Mouse (Mus musculus): ENCODE measurements at regions not wholly inside any gene's neighbourhood (a gene's known extent, or its start where the extent isn't known, plus 50 kb on each side); places are given as distances from the start of the nearest gene placed in this dataset.

GRCm38 (mm10) chr1:98812543-98812942 lies 391.6 kb downstream of the Slco6d1 start:
- Histone ChIP-seq H3K27ac (ENCODE audit: low read depth, low read length) (no peak overlapping the region), H3K27me3 (ENCODE audit: insufficient read depth, low read length) (no peaks in the 10 kb centered on the region), H3K9me3 (ENCODE audit: low read length) (no peaks in the 10 kb centered on the region), H3K4me1 (ENCODE audit: insufficient read depth, low read length) (no peaks in the 10 kb centered on the region), H3K9ac (replicated peaks; ENCODE audit: low read length, poor library complexity, severe bottlenecking) (no peak overlapping the region), H3K36me3 (ENCODE audit: insufficient read depth, low read length) (no peaks in the 10 kb centered on the region), H3K4me3 (ENCODE audit: low read depth, low read length) (no peak overlapping the region), H3K4me2 (ENCODE audit: low read depth, low read length, poor library complexity, severe bottlenecking) (no peak overlapping the region)
- no peak for TF ChIP-seq CTCF (IDR thresholded peaks at IDR 0.05)
- DNase-seq (ENCODE audit: low spot score) (no peak), ATAC-seq (ENCODE audit: low FRiP score) (no peak)

DNA sequence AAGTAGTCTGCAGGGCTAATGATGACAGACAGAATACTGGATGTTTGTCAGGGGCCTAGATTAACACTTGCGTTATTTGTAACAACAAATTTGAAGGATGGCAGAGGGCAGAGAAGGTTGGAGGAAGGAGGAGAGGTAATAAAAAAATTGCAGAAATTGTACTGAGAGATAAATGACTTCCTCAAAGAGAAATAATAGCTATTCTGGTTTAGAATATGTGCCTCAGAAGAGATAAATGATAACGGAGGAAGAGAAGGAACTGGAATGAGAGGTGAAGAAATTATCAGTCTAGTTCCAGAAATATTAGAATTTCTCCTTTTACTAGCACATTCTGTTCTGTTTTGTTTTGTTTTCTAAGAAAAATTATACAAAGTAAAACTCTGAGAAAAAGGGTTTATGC lies 393.1 kb downstream of the Slco6d1 start:
- 96% methylated on average over 2 of the region's 2 CpGs for WGBS
- no peaks in the 10 kb centered on the region for H3K4me1 ChIP-seq (ENCODE audit: insufficient read depth, low read length)
- no peaks in the 10 kb centered on the region for H3K9me3 ChIP-seq (ENCODE audit: low read length)
- no peak overlapping the region for H3K27ac ChIP-seq (ENCODE audit: low read depth, low read length)
- H3K4me2 ChIP-seq (ENCODE audit: low read depth, low read length, poor library complexity, severe bottlenecking): no peak overlapping the region
- no peak overlapping the region for H3K4me3 ChIP-seq (ENCODE audit: low read depth, low read length)
- H3K27me3 ChIP-seq (ENCODE audit: insufficient read depth, low read length): no peaks in the 10 kb centered on the region
- no peak for DNase-seq (ENCODE audit: low spot score)
- no peak for ATAC-seq (ENCODE audit: low FRiP score)
- H3K36me3 ChIP-seq (ENCODE audit: insufficient read depth, low read length): no peaks in the 10 kb centered on the region
- no peak overlapping the region for H3K9ac ChIP-seq (replicated peaks; ENCODE audit: low read length, poor library complexity, severe bottlenecking)
- TF ChIP-seq CTCF (IDR thresholded peaks at IDR 0.05): no peak

- Histone ChIP-seq H3K4me2 (ENCODE audit: low read depth, low read length, poor library complexity, severe bottlenecking) (no peak overlapping the region), H3K4me3 (ENCODE audit: low read depth, low read length) (no peak overlapping the region), H3K27me3 (ENCODE audit: insufficient read depth, low read length) (no peaks in the 10 kb centered on the region), H3K36me3 (ENCODE audit: insufficient read depth, low read length) (no peaks in the 10 kb centered on the region), H3K9ac (replicated peaks; ENCODE audit: low read length, poor library complexity, severe bottlenecking) (no peak overlapping the region), H3K4me1 (ENCODE audit: insufficient read depth, low read length) (no peaks in the 10 kb centered on the region), H3K9me3 (ENCODE audit: low read length) (no peaks in the 10 kb centered on the region), H3K27ac (ENCODE audit: low read depth, low read length) (no peak overlapping the region)
- ATAC-seq (ENCODE audit: low FRiP score) (no peak), DNase-seq (ENCODE audit: low spot score) (no peak)
- WGBS: 90% methylated on average over 2 of the region's 2 CpGs
- no peak for TF ChIP-seq CTCF (IDR thresholded peaks at IDR 0.05)
Measured at GRCm38 (mm10) chr1:98818076-98818475, 397.2 kb downstream of the Slco6d1 start.

- no peaks in the 10 kb centered on the region for H3K36me3 ChIP-seq (ENCODE audit: insufficient read depth, low read length)
- H3K27ac ChIP-seq (ENCODE audit: low read depth, low read length): no peak overlapping the region
- H3K27me3 ChIP-seq (ENCODE audit: insufficient read depth, low read length): no peaks in the 10 kb centered on the region
- DNase-seq (ENCODE audit: low spot score) (no peak), ATAC-seq (ENCODE audit: low FRiP score) (no peak)
- WGBS: 88% methylated on average over 1 of the region's 1 CpGs
- no peaks in the 10 kb centered on the region for H3K4me1 ChIP-seq (ENCODE audit: insufficient read depth, low read length)
- H3K9me3 ChIP-seq (ENCODE audit: low read length): no peaks in the 10 kb centered on the region
- H3K9ac ChIP-seq (replicated peaks; ENCODE audit: low read length, poor library complexity, severe bottlenecking): no peak overlapping the region
- no peak for TF ChIP-seq CTCF (IDR thresholded peaks at IDR 0.05)
- no peak overlapping the region for H3K4me2 ChIP-seq (ENCODE audit: low read depth, low read length, poor library complexity, severe bottlenecking)
- no peak overlapping the region for H3K4me3 ChIP-seq (ENCODE audit: low read depth, low read length)
Measured at GRCm38 (mm10) chr1:98860236-98860635, 439.3 kb downstream of the Slco6d1 start.

DNA sequence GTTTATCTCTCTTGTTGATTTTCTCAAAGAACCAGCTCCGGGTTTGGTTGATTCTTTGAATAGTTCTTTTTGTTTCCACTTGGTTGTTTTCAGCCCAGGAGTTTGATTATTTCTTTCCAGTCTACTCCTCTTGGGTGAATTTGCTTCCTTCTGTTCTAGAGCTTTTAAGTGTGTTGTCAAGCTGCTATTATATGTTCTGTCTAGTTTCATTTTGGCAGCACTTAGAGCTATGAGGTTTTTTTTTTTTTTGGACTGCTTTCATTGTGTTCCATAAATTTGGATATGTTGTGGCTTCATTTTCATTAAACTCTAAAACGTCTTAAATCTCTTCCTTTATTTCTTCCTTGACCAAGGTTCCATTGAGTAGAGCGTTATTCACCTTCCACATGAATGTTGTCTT lies 485.3 kb downstream of the Slco6d1 start:
- TF ChIP-seq CTCF (IDR thresholded peaks at IDR 0.05): no peak
- no peak for ATAC-seq (ENCODE audit: low FRiP score)
- 83% methylated on average over 3 of the region's 3 CpGs for WGBS

DNA sequence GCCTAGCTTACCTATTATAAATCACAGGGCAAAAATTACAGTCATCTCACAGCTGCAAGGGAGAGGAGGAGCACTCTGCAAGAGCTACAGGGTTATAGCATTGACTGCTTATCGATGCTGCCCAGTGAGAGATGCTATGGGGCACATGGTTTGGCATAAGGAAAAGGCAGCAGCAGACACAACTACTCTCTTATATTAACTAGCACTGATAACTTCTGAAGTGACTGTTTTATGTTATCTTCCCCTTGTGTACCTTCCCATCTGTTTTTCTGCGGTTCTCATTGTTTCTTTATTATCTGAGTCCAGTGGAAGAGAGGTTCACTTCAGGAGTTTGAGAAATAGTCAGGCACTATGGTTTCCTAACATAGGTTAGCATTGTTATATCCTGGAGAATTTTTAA lies 502.1 kb downstream of the Slco6d1 start:
- H3K36me3 ChIP-seq (ENCODE audit: insufficient read depth, low read length): no peaks in the 10 kb centered on the region
- WGBS: 86% methylated on average over 2 of the region's 2 CpGs
- DNase-seq (ENCODE audit: low spot score) (no peak), ATAC-seq (ENCODE audit: low FRiP score) (no peak)
- H3K9ac ChIP-seq (replicated peaks; ENCODE audit: low read length, poor library complexity, severe bottlenecking): no peak overlapping the region
- no peaks in the 10 kb centered on the region for H3K9me3 ChIP-seq (ENCODE audit: low read length)
- H3K4me2 ChIP-seq (ENCODE audit: low read depth, low read length, poor library complexity, severe bottlenecking): no peak overlapping the region
- H3K27ac ChIP-seq (ENCODE audit: low read depth, low read length): no peak overlapping the region
- no peaks in the 10 kb centered on the region for H3K27me3 ChIP-seq (ENCODE audit: insufficient read depth, low read length)
- H3K4me3 ChIP-seq (ENCODE audit: low read depth, low read length): no peak overlapping the region
- TF ChIP-seq CTCF (IDR thresholded peaks at IDR 0.05): no peak
- no peaks in the 10 kb centered on the region for H3K4me1 ChIP-seq (ENCODE audit: insufficient read depth, low read length)

More for the DNA sequence above, 485.3 kb downstream of the Slco6d1 start:
- H3K4me3 ChIP-seq (ENCODE audit: low read depth, low read length): no peak overlapping the region
- no peaks in the 10 kb centered on the region for H3K9me3 ChIP-seq (ENCODE audit: low read length)
- H3K4me2 ChIP-seq (ENCODE audit: low read depth, low read length, poor library complexity, severe bottlenecking): no peak overlapping the region
- no peak overlapping the region for H3K27ac ChIP-seq (ENCODE audit: low read depth, low read length)
- no peaks in the 10 kb centered on the region for H3K4me1 ChIP-seq (ENCODE audit: insufficient read depth, low read length)
- DNase-seq (ENCODE audit: low spot score): no peak
- no peaks in the 10 kb centered on the region for H3K27me3 ChIP-seq (ENCODE audit: insufficient read depth, low read length)
- no peaks in the 10 kb centered on the region for H3K36me3 ChIP-seq (ENCODE audit: insufficient read depth, low read length)
- no peak overlapping the region for H3K9ac ChIP-seq (replicated peaks; ENCODE audit: low read length, poor library complexity, severe bottlenecking)
